Mouse (Mus musculus): ENCODE measurements around the gene Phf20.

Gene Phf20

DNA sequence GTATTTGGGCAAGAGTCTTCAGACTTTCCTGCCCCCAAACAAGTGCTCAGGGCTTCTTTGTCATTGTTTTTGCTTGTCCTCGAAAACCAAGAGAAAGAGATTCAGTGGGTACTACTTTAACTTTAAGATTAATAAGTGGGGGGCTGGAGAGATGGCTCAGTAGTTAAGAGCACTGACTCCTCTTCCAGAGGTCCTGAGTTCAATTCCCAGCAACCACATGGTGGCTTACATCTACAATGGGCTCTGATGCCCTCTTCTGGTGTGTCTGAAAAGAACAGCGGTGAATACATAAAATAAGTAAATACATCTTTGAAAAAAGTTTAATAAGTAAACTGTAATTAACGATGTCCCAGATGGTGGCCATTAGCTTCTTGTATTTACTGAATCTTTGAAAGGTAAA, 116.9 kb downstream of the Phf20 start:
- no peak for DNase-seq (ENCODE audit: low spot score in 2 of 2)

DNA sequence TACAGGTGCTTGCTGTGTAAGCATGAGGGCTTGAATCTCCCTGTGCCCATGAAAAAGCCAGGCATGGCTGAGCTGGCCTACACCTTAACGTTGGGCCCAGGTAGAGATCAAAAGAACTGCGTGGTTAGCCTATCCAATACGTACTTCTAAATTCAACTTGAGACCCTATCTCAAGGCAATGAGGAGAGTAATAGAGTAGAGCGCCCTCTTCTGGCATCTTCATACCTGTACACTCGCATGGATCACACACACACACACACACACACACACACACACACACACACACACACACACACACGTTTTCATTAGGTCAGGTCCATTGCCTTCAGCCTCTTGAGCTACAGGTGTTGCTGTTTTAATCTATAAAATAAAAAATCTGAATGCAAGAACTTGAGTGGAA, 118.5 kb downstream of the Phf20 start:
- no peak for DNase-seq (ENCODE audit: low spot score in 2 of 2)

DNA sequence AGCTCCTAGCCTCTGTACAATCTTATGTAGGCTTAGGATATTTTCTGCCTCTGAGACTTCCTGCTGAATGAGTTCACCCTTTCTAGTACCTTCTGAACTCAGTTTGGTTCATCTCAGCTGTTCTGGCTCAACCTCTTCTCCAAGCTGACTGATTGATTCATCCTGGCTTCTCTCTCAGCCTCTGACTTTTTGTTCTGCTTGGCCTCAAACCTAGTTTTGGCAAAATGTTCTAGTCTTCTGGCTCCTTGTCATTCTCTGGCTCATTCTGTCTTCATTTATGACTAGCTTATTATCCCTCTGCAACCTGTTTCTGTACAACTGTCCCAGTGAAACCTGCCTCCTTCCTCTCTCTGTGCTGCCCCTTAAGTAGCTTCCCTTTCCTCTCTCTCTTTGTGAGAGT, 122.2 kb downstream of the Phf20 start:
- no peak for DNase-seq (ENCODE audit: low spot score in 2 of 2)

DNA sequence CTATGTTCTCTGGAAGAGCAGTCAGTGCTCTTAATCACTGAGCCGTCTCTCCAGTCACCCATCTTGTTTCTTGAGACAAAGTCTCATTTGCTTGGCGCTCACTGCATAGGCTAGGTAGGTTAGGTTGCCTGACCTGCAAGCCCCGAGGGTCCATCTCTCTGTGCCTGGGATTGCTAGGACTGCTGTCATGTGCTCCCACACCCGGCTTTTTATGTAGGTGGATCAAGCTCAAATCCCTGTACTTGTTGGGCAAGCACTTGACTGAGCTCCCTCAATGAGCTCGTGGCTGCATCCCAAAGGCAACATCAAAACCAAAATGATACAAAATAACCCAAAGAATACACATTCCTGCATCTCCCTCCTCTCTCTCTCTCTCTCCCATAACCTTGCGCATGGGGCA, 125.3 kb downstream of the Phf20 start:
- DNase-seq (ENCODE audit: low spot score in 2 of 2), result no peak

DNA sequence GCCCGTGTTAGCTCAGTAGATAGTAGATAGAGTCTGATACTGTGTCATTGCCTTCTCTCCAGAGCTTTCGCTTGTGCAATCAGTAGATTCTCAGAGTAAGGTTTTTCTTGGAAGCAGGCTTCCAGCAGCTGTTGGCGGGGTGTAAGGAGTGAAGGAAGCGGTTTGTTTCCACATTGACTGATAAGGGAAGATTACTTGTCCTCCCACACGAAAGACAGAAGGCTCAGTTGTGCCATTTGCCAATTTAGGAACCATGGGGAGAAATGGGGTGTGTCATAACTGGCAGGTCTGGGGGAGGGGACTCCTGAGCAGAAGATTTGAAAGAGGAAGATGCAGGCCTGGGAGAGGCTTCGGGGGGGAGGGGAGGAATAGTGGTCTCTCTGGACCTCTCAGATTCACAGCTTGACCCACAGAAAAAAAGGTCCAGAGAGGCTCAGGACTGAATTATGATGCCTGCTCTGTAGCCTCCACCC, 127.9 kb downstream of the Phf20 start:
- DNase-seq (ENCODE audit: low spot score in 2 of 2), result peak; percentile 24 to 59

DNA sequence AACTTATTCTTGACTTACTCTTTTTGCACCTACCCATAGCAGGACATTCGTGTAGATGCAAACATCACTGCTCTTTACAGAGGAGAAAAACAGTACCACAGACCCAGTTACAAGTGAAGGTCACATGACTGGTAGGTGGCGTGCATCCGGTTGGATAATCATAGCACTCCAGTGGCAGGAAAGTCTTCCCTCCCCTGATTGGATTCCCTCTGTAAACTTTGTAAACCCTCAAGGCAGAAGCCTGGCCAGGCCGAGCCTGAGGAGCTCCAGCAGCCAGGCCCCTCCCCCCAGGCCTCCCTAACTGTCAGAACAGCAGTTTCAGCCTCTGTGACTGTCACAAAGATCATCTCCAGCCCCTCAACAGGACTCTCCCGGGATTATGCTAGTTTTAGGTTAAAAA, 128.4 kb downstream of the Phf20 start:
- no peak for DNase-seq (ENCODE audit: low spot score in 2 of 2)

DNA sequence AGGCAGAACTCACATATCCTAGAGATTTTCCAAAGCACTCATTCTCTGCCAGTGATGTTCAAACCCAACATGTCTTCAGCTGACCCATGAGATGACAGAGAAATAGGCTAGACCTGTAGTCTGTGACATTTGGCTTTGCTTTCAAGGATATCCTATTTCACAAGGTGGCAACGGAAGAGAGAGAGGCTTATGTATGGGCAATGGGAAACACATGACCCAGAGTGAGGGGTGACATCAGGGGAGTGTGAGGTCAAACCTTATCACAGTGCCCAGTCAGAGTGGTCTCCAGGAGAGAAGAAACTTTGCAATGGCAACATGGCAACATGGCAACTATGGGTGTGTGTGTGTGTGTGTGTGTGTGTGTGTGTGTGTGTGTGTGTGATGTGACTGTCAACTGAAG, 134.4 kb downstream of the Phf20 start:
- DNase-seq (ENCODE audit: low spot score in 2 of 2), result no peak

DNA sequence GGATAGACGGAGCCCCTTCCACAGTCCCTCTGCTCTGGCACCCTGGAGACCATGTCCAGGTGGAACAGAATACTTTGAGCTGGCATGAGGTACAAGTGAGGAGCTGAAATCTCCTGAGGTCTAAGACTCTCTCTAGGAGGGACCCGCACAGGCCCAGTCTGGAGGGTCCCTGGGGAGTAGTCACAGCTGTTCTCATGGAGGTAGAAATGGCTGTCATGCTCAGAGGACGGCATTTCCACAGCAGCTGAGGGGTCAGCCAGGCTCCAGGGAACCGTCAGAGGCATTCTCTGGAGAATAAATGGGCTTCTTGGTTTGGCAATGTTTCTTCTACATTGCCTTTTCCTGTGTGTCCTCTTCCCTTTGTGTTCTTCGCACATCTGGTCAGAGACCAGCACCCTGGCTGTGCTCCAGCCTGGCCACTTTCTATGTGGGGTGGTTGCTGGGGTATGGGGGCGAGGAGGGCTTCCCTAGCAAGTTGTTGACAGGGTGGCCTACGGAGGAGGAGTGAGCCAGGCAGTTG, 135.2 kb downstream of the Phf20 start:
- DNase-seq (ENCODE audit: low spot score in 2 of 2), result no peak

DNA sequence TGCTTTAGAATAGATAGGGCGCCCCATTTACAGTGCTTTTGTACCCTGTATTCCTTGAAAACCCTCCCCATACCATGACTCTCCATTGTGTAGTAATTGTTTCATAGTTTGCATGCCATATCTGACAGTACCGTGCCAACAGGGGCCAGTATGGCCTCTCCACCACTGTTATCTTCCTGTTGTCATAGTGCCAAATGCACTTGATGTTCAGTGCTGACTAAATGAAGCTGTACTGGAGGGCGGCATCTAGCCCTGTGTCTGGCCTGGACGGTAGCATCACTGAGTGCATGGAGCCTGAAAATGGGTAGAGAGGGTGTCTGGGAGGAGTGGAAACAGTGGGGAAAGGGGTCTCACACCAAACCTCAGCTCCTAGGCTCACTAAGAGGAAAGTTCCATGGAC, 143.8 kb downstream of the Phf20 start:
- no peak for DNase-seq (ENCODE audit: low spot score in 2 of 2)

DNA sequence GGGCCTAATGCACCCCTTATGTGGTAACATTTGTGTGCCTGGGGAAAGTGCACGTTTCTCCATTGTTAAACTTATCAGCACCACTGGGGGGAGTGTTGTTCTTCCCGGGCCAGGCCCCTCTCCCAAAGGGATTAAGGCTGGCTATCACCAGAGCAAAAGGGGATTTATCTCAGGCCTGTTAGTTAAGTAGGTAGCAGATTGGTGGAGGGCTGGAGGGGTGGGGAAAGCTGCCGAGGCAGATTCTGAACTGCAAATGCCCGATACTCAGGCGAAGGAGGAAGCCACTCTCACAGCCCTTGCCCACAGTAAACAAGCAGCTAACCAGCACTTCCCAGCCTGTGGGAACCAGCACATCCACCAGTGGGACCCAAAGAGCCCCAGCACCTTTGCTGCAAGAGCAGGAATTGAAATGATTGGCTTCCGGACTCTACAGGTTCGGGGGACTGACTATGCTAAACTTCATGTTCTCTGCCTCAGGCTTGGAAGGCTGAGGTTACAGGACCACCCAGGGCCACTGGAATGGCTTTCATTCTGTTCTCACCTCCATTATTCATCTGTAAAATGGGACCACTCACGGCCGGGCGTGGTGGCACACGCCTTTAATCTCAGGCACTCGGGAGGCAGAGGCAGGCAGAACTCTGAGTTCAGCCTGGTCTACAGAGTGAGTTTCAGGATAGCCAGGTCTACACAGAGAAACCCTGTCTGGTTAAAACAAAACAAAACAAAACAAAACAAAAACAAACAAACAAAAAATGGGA, 148.7 kb downstream of the Phf20 start:
- DNase-seq (ENCODE audit: low spot score in 2 of 2), result no peak

DNA sequence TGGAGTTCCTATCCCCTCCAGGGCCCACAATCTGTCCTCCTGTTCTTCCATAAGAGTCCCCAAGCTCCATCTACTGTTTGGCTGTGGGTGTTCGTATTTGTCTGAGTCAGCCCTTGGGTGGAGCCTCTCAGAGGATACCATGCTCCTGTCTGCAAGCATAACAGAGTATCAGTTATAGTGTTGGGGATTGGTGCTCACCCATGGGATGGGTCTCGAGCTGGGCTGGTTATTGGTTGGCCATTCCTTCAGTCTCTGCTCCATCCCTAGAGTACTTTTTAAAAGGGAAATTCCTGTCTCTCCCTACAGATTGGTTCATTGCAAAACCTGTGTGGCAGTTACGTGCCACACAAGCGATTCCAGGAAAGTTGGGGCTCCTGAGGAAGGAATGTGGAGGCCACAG, 152.5 kb downstream of the Phf20 start:
- no peak for DNase-seq (ENCODE audit: low spot score in 2 of 2)

DNA sequence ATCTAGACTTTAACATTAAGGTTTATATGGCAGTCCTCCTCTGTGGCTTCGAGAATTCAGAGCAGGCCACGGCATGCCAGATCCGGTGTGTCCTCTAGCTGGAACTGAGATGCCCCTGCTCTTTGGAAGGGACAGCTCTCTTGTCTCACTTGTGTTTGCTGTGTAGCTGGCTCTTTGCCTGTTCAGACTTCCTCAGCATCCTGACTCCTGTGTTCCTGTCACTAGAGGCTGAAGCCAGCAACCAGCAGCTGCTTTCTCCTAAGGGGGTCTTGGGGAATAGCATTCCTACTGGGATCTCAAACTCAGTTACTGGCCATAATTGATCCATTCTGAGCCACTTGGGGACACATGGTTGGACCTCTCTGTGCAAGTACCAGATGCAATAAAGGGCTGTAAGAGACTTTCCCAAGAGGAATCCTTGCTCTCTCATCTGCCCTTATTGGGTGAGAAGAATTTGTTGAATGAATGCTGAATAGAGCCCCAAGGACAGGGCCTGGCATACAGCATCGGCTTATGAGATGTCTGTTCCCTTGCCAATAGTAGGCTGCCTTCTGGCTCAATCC, 153.1 kb downstream of the Phf20 start:
- DNase-seq (ENCODE audit: low spot score in 2 of 2), result no peak

DNA sequence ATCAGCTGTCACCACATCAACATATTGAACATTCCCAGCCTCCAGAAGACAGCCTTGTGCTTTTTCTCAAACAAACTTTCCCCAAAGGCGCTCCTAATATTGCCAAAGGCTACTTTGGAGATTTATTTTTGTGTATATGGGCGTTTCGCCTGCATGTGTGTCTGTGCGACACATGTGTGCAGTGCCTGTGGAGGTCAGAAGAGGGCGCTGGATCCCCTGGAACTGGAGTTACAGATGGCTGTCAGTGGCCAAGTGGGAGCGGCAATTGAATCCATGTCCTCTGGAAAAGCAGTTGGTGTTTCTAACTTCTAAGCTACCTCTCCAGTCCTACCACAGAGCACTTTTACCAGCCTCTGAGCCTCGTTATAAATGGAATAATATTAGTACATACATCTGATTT, 155.0 kb downstream of the Phf20 start:
- no peak for DNase-seq (ENCODE audit: low spot score in 2 of 2)

DNA sequence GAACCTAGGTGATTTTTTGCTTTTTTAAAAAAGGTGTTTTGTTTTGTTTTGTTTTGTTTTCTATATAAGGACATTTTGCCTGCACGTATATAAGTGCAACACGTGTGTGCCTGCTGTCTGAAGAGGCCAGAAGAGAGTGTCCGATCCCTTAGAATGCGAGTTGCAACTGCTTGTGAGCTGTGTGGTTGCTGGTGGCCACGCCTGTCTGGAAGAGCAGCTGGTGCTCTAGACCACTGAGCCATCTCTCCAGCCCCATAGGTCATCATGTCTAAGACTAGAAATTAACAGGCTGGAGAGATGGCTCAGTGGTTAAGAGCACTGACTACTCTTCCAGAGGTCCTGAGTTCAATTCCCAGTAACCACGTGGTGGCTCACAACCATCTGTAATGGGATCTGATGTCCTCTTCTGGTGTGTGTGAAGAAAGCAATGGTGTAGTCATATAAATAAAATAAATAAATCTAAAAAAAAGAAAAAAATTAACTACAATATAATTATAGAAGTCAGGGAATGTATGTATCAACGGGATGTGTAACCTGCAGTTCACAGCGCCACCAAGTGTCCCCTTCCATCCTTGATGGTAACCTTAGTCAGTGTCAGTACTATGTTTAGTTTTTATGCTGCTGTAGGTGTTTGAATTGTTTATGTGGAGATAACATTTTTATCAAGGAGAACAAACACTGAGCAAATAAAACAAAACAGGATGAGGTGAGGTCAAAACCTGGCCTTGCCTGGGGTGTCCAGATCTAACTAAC, 156.3 kb downstream of the Phf20 start:
- DNase-seq (ENCODE audit: low spot score in 2 of 2), result no peak

DNA sequence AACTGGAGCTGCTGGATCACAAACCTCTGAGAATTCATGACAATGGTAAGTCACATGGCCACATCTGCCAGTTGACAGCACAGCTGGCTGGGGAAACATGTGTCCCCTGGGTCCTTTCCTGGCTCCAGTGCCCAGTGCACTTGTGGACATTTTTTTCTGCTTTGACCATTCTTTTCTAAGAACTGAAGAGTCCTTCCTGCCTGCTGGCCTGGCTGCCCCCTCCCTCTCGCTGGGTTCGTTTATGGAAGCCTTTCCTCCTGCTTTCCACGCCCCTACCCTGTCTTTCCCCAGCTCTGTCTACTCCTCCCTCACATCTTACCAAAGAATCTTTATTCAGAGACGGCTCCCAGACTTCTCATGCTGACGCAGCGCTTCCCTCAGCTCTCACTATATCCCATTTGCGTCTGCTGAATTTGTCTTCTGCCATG, 157.0 kb downstream of the Phf20 start:
- peak in 1 of 2 experiments; percentile 5 for DNase-seq (ENCODE audit: low spot score in 2 of 2)

DNA sequence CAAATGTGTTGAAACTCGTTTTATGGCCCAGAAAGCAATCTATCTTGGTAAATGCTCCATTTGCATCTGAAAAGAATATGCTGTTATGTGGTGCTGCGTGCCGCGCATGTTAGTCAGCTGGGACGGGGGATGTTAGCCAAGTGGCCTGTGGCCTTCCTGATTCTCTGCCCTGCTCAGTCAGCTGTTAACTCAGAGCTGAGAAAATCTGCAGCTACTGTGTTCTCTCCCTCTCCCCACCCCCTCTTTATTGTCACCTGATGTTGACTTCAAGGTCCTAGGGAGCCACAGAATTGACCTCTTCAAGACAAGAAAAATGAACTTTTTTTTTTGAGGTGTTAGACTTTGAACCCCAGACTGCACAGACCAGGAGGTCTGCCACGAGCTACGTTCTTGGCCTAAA, 159.8 kb downstream of the Phf20 start:
- peak in 1 of 2 experiments; percentile 25 for DNase-seq (ENCODE audit: low spot score in 2 of 2)
